Mouse (Mus musculus): ENCODE measurements at regions not wholly inside any gene's neighbourhood (a gene's known extent, or its start where the extent isn't known, plus 50 kb on each side); places are given as distances from the start of the nearest gene placed in this dataset.
A peak's percentile ranks its signal among the peaks of the same experiment; 100 is the strongest.

- Histone ChIP-seq H3K27me3 (ENCODE audit: control insufficient read depth in 1 of 2, insufficient read depth in 2 of 2, low read length in 2 of 2) (no peaks in the 10 kb centered on the region), H3K36me3 (ENCODE audit: control insufficient read depth in 1 of 2, insufficient read depth in 2 of 2, low read length in 2 of 2) (peaks cover 0 to 22% of the 10 kb centered on the region in 2 experiments; a peak in 2 of 4 replicates), H3K4me3 (ENCODE audit: control insufficient read depth in 1 of 2, insufficient read depth in 1 of 2, low read depth in 2 of 2, low read length in 2 of 2) (no peak overlapping the region), H3K4me1 (ENCODE audit: control insufficient read depth in 1 of 2, insufficient read depth in 2 of 2, low read length in 2 of 2) (peaks cover 7 to 27% of the 10 kb centered on the region in 2 experiments), H3K27ac (ENCODE audit: control insufficient read depth, low read depth, low read length) (peak overlapping the region; percentile 93), H3K79me2 (ENCODE audit: control insufficient read depth, insufficient read depth, low read length, poor library complexity) (no peaks in the 10 kb centered on the region), H3K9ac (ENCODE audit: control insufficient read depth, low read depth, low read length, poor library complexity, severe bottlenecking) (no peak overlapping the region), H3K9me3 (replicated peaks; ENCODE audit: insufficient read depth, low read length) (no peaks in the 10 kb centered on the region)
- peak; percentile 91 for DNase-seq (ENCODE audit: low read depth, low spot score)
- TF ChIP-seq RCOR1 (IDR thresholded peaks at IDR 0.05; ENCODE audit: low read depth, low read length) (peak; percentile 86), POLR2A (IDR thresholded peaks at IDR 0.05; ENCODE audit: control insufficient read depth in 1 of 2, insufficient read depth in 1 of 2, low read depth in 1 of 2, low read length in 2 of 2, poor library complexity in 1 of 2) (no peak), NELFE (IDR thresholded peaks at IDR 0.05; ENCODE audit: low read depth, low read length) (no peak), MAZ (IDR thresholded peaks at IDR 0.05; ENCODE audit: low read depth, low read length) (0 out of 2 replicates have a peak, but pooled peaks have one; percentile 21), ZNF384 (IDR thresholded peaks at IDR 0.05; ENCODE audit: low read depth, low read length) (no peak), NRF1 (IDR thresholded peaks at IDR 0.05; ENCODE audit: insufficient read depth, low read depth, low read length, poor library complexity, severe bottlenecking) (no peak), ELF1 (IDR thresholded peaks at IDR 0.05; ENCODE audit: low read depth, low read length) (peak; percentile 52), MYB (IDR thresholded peaks at IDR 0.05; ENCODE audit: low read depth, low read length) (peak; percentile 80), RAD21 (IDR thresholded peaks at IDR 0.05; ENCODE audit: low read depth, low read length) (no peak), SIN3A (IDR thresholded peaks at IDR 0.05; ENCODE audit: low read length) (peak; percentile 88), GATA1 (IDR thresholded peaks at IDR 0.05; ENCODE audit: low read depth, low read length) (peak; percentile 98), MAX (IDR thresholded peaks at IDR 0.05; ENCODE audit: low read length) (peak; percentile 85), MXI1 (IDR thresholded peaks at IDR 0.05; ENCODE audit: low read depth, low read length) (no peak; the same call in 1 of the 2 replicates), MEF2A (IDR thresholded peaks at IDR 0.05; ENCODE audit: extremely low read depth, insufficient replicate concordance, low read depth, low read length, poor library complexity, severe bottlenecking) (peak; percentile 87; the same call in 1 of the 2 replicates), GABPA (IDR thresholded peaks at IDR 0.05; ENCODE audit: low read depth, low read length) (no peak; the same call in 1 of the 2 replicates), USF2 (IDR thresholded peaks at IDR 0.05; ENCODE audit: borderline replicate concordance in 1 of 2, insufficient read depth in 1 of 2, low read depth in 1 of 2, low read length in 2 of 2) (no peak), ZC3H11A (IDR thresholded peaks at IDR 0.05; ENCODE audit: low read depth, low read length) (no peak), POLR2AphosphoS5 (IDR thresholded peaks at IDR 0.05; ENCODE audit: borderline replicate concordance, low read depth, low read length) (no peak), UBTF (IDR thresholded peaks at IDR 0.05; ENCODE audit: borderline replicate concordance, insufficient read depth, low read depth, low read length) (no peak), HCFC1 (IDR thresholded peaks at IDR 0.05; ENCODE audit: low read depth, low read length) (no peak), KAT2A (conservative IDR thresholded peaks at IDR 0.05; ENCODE audit: low read depth, low read length) (no peak; the same call in 1 of the 2 replicates), CHD1 (IDR thresholded peaks at IDR 0.05; ENCODE audit: low read depth, low read length) (no peak), BHLHE40 (IDR thresholded peaks at IDR 0.05; ENCODE audit: borderline replicate concordance, low read depth, low read length) (peak; percentile 76; the same call in 1 of the 2 replicates), POLR2AphosphoS2 (IDR thresholded peaks at IDR 0.05; ENCODE audit: low read length) (no peak), SMC3 (IDR thresholded peaks at IDR 0.05; ENCODE audit: low read depth, low read length) (no peak; the same call in 1 of the 2 replicates), EP300 (IDR thresholded peaks at IDR 0.05; ENCODE audit: low read depth in 1 of 2, low read length in 2 of 2) (peak; percentile 98 to 99), E2F4 (IDR thresholded peaks at IDR 0.05; ENCODE audit: borderline replicate concordance, low read depth, low read length) (no peak), TAL1 (IDR thresholded peaks at IDR 0.05; ENCODE audit: low read length) (peak; percentile 97), CHD2 (IDR thresholded peaks at IDR 0.05; ENCODE audit: low read length) (no peak), TBP (IDR thresholded peaks at IDR 0.05; ENCODE audit: low read depth, low read length) (peak; percentile 44; the same call in 1 of the 2 replicates), MYC (IDR thresholded peaks at IDR 0.05; ENCODE audit: low read depth, low read length) (peak; percentile 86), ZKSCAN1 (IDR thresholded peaks at IDR 0.05; ENCODE audit: low read depth, low read length) (no peak), MAFK (IDR thresholded peaks at IDR 0.05; ENCODE audit: borderline replicate concordance, low read depth, low read length) (no peak; the same call in 1 of the 2 replicates), JUND (IDR thresholded peaks at IDR 0.05; ENCODE audit: low read depth, low read length) (no peak), USF1 (IDR thresholded peaks at IDR 0.05; ENCODE audit: low read depth, low read length) (no peak), ETS1 (IDR thresholded peaks at IDR 0.05; ENCODE audit: low read depth, low read length) (peak; percentile 94), ZMIZ1 (IDR thresholded peaks at IDR 0.05; ENCODE audit: low read depth, low read length) (no peak), TCF12 (IDR thresholded peaks at IDR 0.05; ENCODE audit: low read depth, low read length) (peak; percentile 99)
Observed at GRCm38 (mm10) chr12:48086988-48087387, 1268.3 kb upstream of the Nova1 start.

Data from MEL (cell line).